Mouse (Mus musculus): ENCODE results near the gene Tusc2. TPM values are rescaled to one million over a fixed set of nuclear protein-coding genes. Genes with fewer than 3 reads are reported as not detected.

Gene Tusc2
- polyA plus RNA-seq (2012; rRNA removed; ENCODE audit: low replicate concordance), result 53.1 and 81.4 TPM in 2 replicates

DNA sequence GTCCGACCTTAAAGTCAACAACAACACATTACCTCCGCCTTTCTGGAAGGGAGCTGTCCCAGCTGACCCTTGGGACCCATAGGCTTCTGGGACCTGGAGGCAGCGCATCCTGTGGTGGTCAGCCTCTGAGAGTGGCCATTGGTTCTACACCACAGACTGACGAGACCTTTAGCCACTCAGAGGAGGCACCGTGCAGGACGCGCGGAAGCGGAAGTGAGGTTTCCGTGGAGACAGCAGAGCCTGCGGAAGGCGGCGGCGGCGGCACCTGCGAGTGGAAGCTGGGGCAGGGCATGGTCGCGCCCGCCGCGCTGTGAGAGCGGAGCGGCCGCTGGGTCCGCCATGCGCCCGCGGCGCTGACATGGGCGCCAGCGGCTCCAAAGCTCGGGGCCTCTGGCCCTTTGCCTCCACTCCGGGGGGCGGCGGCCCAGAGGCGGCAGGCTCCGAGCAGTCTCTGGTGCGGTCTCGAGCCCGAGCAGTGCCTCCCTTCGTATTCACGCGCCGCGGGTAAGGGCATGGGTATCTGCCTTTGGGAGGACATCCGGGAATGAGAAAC, at the start of gene Tusc2:
Tusc2 (plus strand) TSS at position 227 of the 553 bp plus-strand sequence.

DNA sequence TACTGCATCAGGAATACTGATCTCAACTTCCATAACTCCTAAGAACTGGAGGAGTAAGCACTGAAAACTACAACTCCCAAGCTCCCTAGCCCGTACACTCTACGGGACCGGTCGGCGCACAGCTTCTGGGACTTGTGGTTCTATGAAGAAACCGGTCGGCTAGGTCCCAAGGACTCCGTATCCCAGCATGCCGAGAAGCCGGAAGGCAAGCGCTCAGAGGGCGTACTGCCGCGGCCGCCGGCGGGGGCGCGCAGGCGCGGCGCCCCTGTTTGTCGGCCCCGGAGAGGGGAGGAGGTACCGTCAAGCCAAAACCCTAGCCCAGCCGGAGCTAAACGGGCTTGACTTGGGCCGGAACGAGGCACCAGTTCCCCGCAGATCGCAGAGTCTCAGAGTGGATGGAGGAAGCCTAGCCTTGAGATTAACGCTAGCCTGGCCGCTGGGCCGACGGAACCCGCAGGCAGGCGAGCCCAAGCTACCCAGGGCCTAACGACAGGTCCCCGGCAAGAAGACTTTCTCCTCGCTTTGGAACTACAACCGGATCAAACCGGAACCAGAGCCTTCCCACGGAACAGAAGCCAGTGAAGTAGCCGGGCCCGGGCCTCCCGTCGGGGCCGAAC, 29.2 kb upstream of the Tusc2 start, which contains the start of gene Tmem115:
Tmem115 (plus strand) TSS at position 155 of the 617 bp plus-strand sequence.

DNA sequence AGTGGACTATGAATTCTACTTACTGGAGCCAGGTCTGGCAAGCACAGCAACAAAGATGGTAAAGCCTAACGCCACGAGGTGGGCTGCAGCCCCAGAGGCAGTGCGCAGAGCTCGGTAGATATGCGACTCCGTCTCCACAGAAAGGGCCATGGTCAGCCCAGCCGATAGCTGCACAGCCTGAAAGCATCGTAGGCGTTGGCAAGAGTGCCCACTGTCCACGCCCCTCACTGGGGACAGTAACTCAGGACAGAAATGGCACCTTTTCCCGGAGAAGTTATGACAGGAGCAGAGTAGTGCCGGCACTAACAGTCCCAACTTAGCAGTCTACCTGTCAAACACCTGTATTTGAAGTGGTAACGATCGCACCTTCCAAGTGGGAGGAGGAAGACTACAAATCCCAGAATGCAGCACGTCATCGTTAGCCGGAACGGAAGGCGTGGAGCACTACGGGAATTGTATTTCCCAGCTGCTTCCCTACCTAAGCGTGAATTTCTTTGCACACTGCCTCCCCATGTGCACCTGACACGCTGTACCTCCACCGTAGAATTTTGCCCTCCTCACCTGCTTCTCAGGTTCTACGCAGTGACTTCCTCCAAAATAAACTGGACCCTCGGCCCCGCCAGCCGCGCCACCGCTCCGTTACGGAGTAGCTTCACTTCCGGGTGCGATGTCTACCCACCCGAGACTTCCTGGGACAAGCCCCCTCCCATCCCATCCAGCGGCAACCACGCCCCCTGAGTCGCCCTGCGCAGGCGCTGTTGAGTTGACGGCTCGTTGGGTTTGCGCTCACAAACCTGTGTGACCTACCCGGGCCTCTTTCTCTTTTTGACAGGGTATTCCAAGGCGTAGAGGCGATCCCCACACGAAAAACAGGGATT, 21.3 kb upstream of the Tusc2 start, which contains the start of the genes Cyb561d2 and Nprl2:
Cyb561d2 (minus strand) TSS at position 720 of the 878 bp plus-strand sequence.
Nprl2 (plus strand) TSS at position 753 of the 878 bp plus-strand sequence.

DNA sequence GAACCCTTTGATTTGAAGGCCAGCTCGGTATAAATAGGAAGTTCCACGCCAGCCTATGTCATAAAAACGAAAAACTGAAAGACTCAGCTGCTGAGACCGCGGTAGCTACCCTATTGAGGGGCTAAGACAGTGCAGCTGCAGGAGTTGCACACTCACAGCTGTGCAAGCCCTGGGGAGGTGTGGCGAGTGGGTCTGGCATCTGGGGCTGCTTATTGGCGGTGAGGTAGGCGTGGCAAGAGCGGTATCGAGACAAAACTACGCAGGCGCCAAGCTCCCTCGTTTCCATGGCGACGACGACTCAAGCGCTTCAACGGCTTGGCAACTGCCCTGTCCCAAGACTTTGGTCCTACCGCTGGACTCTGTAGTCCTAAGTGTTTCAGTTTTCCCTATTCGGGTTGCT, 16.0 kb upstream of the Tusc2 start, which contains the start of gene Zmynd10:
Zmynd10 (plus strand) TSS at position 273 of the 400 bp plus-strand sequence.

DNA sequence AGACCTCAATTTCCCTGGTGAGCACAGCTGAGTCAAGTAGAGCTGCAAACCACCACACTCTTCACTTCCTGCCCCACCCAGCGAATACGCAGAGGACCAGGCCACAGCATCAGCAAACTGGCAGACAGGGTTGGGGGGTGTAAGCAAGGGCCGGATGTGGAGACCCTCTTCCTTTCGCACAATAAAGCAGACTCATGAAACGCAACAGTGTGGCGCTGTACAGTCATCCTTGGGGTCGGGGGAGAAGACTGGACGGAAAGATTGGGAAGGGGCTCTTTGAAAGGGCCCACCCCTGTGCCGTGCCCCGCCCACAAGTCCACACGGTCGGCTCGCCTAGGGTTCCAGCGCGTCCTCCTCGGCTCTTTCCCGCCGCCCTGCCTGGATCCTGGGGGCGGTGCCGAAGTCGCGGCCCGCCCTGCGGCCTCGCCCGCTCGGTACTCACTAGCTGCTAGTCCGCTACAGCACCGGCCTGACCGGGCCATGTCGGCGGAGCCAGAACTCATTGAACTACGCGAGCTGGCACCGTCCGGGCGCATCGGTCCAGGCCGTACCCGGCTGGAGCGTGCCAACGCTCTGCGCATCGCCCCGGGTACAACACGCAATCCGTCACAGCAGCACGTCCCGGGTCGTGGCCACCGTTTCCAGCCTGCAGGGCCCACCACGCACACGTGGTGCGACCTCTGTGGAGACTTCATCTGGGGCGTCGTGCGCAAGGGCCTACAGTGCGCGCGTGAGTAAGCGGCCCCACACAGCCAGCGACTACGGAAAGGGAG, 11.8 kb upstream of the Tusc2 start, which contains the start of gene Rassf1:
Rassf1 (plus strand) TSS at position 439 of the 773 bp plus-strand sequence.

DNA sequence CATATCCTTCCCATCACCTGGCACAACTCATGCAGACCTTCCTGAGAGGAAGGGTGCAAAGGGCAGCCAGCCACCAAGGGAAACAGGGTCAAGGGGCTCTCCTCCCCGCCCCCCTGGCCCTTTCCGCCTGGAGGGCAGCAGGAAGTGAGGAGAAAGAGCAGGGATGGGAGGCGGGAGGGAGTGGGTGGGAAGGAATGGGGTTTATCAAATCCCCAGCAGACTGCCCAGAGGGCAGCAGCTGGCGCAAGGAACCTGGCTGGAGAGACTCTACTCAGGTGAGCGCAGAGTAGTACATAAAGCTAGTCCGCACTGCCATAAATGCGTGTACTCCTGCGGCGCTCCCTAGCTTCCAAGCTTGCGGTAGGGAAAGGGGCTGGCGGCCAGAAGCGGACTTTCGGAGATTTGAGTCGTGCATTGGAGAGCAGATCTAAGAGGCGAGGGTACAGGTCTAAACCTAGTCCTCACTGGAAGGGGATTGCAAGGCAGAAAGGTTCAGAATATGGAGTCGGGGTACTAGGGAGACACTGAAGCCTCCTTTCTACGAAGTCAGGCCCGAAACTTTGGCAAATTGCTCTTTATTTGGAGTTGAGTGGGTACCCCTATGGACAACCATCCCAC, 4.8 kb downstream of the Tusc2 start, which contains the start of gene Hyal2:
Hyal2 (plus strand) TSS at position 244 of the 618 bp plus-strand sequence.

DNA sequence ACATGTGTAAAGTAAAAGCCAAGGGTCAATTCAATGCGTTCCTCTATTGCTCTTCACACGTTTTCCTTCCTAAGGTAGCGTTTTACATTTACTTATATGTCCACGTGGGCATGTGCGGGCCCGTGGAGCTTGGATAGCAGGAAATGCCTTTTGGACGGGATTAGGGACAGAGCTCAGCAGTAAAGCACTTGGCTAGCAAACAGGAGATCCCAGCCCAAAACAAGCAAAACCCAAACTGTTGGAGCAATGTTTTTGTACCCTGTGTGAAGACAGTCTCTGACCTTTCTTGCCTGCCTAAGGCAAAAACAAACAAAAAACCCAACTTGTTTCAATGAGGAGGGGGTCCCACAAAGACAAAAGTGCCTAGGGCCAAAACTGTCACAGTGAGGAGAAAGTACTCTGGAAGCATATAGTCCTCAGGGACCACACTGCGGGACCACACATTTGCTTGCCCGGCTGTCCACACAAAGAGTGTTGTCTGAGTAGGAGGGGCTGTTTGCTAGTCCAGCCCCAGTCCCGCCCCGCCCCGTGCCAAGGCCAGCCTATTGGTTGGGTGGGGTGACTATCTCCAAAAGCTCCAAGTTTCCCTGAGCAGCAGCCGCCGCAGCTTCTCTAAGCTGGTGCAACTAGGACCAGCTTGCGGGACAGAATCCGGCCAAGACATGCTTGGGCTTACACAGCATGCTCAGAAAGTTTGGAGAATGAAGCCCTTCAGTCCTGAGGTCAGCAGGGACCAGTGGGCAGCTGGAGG, 13.5 kb downstream of the Tusc2 start, which contains the start of gene Hyal1:
Hyal1 (plus strand) TSS at position 571 of the 751 bp plus-strand sequence.

DNA sequence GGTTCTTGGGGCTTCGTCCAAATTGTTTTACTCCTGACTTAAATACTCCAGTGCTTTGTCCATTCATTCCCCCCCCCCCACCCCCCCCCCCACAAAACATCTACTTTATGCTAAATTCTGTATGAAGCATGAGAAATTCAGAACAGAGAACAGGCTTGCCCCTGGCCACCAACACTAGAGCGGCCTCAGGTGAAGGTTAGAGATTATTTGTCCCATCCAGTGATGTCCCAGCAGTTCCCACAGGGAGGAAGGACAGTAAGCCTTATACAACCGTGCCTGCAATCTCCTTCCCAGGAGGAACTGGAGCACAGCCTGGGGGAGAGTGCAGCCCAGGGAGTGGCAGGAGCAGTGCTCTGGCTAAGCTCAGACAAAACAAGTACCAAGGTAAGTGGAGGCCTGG, 15.5 kb downstream of the Tusc2 start, which contains the start of gene Naa80:
Naa80 (plus strand) TSS at position 301 of the 400 bp plus-strand sequence.

DNA sequence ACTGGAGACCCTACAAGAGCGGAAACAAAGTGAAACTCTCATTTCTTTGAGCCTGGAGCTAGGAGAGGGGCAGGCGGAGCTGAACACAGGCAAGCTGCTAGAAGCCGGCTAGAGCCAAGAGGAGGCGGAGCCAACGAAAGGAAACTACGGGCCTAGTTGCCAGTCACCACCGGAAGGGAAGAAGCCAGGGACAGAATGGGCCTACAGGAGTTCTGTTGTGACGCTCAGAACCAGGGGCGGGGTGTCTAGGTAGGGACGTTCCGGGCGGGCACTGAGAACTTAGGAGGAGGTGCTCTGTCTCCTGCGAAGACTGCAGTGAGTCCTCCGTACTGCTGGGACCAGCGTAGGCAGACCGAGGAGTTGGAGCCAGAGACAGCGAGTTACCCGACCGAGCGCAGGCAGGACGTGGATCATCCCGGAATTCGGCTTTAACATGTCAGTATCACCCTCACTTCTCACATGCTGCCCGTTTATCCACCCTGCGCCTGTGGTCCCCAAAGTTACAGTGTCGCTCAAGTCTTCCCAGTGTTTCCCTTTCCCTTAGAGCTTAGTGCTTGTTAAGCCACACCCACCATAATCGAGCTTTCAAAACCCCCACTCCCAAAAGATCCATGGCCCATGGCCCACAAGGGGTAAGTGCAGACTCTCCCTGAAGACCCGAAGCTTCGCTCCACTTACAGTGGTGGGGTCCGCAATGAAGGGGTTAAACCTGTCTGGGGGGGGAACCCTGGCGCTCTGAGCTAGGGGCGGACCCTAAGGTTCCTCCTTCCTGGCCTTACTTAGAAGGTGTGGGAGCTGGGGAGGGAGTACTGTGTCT, 17.7 kb downstream of the Tusc2 start, which contains the start of gene Hyal3:
Hyal3 (plus strand) TSS at position 318 of the 817 bp plus-strand sequence.

DNA sequence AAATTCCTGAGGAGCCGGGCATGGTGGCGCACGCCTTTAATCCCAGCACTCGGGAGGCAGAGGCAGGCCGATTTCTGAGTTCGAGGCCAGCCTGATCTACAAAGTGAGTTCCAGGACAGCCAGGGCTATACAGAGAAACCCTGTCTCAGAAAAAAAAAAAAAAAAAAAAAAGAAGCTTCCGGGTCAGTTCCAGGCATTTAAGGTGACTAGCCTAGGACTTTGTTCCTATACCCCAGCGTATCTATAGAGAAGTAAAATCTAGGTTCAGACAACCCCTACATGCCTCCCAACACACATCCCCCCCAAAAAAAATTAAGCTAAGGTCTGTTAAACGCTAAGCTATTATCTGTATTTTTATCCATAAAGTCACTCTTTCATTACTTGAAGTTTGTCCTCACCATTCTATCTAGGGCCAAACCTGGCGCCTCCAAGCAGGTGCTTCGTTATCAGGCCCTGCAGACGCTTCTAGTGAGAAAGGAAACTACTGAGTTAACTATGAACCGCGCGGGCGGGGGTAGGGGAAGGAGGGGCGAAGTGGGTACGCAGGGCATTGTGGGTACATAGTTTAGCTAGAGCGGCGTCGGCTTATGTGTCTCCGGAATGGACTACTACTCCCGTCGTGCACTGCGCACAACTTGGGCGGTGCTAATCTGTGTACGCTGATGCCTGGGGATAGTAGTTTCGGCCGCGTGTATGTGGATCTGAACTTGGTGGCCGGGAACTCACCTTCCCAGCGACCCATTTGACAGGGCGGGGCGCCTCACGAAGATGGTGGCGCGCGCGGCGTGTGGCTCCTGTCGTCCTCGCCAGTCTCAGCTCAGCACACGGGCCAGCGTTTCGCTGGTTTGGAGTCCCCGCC, 24.1 kb downstream of the Tusc2 start, which contains the start of gene Ifrd2:
Ifrd2 (plus strand) TSS at position 669 of the 859 bp plus-strand sequence.

DNA sequence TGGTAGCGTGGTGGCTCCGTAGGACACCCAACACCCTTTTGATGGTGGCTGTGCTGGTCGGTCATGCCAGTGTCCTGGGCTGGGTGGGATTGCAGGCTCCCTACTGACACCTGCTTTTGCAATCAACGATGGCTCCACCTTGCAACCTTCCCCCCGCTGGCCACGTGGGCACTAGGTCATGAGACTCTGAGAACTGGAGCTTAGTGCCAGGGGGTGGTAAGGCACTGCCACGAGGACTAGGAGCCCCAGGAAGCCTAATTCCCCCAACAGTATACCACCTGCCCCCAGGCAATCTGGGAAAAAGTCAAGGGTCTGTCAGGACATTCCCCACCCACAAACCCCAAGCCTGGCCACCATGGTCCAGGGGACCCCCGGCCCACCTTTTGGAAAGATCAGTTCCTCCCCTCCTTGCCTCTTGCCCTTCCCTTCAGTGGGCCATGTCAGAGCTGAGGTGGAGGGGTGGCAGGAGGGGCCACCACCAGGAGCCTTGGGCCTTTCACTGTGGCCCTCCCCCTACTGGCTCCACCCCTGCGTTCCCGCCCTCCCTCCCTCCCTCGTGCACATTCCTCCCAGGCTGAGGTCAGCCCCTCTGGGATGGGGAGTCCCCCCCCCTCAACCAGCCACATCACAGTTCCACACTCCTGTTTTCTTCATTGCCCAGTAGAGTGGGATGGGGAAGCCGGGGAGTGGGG, 45.8 kb downstream of the Tusc2 start, which contains the start of gene Sema3b:
Sema3b (minus strand) TSS at position 489 of the 692 bp plus-strand sequence.

Other genes starting within 250 kb of the Tusc2 start
- gene Hemk1, start 224.9 kb upstream of the Tusc2 start, polyA plus RNA-seq (2012; rRNA removed; ENCODE audit: low replicate concordance), result 10.8 and 16.9 TPM in 2 replicates
- gene 6430571L13Rik, start 222.7 kb upstream of the Tusc2 start, polyA plus RNA-seq (2012; rRNA removed; ENCODE audit: low replicate concordance), result 0.11 and 0.16 TPM in 2 replicates
- gene Cacna2d2, start 163.6 kb upstream of the Tusc2 start, polyA plus RNA-seq (2012; rRNA removed; ENCODE audit: low replicate concordance), result 1.6 and 3.4 TPM in 2 replicates
- 50.7 and 60.9 TPM in 2 replicates for gene Tmem115, start 29.3 kb upstream of the Tusc2 start, polyA plus RNA-seq (2012; rRNA removed; ENCODE audit: low replicate concordance)
- 41.2 and 51.5 TPM in 2 replicates for gene Cyb561d2, start 21.1 kb upstream of the Tusc2 start, polyA plus RNA-seq (2012; rRNA removed; ENCODE audit: low replicate concordance)
- gene Nprl2, start 21.0 kb upstream of the Tusc2 start, polyA plus RNA-seq (2012; rRNA removed; ENCODE audit: low replicate concordance), result 15.2 and 20.7 TPM in 2 replicates
- gene Zmynd10, start 16.0 kb upstream of the Tusc2 start, polyA plus RNA-seq (2012; rRNA removed; ENCODE audit: low replicate concordance), result 0.21 and 0.83 TPM in 2 replicates
- 10.1 and 16.1 TPM in 2 replicates for gene Rassf1, start 11.7 kb upstream of the Tusc2 start, polyA plus RNA-seq (2012; rRNA removed; ENCODE audit: low replicate concordance)
- gene Hyal2, start 4.7 kb downstream of the Tusc2 start, polyA plus RNA-seq (2012; rRNA removed; ENCODE audit: low replicate concordance), result 125 and 220 TPM in 2 replicates
- 1.8 and 2.0 TPM in 2 replicates for gene Hyal1, start 13.7 kb downstream of the Tusc2 start, polyA plus RNA-seq (2012; rRNA removed; ENCODE audit: low replicate concordance)
- 56.4 and 67.1 TPM in 2 replicates for gene Naa80, start 15.6 kb downstream of the Tusc2 start, polyA plus RNA-seq (2012; rRNA removed; ENCODE audit: low replicate concordance)
- gene Hyal3, start 17.6 kb downstream of the Tusc2 start, polyA plus RNA-seq (2012; rRNA removed; ENCODE audit: low replicate concordance), result 0.25 and 1.0 TPM in 2 replicates
- gene Ifrd2, start 24.4 kb downstream of the Tusc2 start, polyA plus RNA-seq (2012; rRNA removed; ENCODE audit: low replicate concordance), result 66.8 and 74.2 TPM in 2 replicates
- 61.0 and 63.0 TPM in 2 replicates for gene Sema3b, start 46.0 kb downstream of the Tusc2 start, polyA plus RNA-seq (2012; rRNA removed; ENCODE audit: low replicate concordance)
- 278 and 384 TPM in 2 replicates for gene Gnai2, start 72.1 kb downstream of the Tusc2 start, polyA plus RNA-seq (2012; rRNA removed; ENCODE audit: low replicate concordance)
- 0.53 and 18.3 TPM in 2 replicates for gene Slc38a3, start 106.3 kb downstream of the Tusc2 start, polyA plus RNA-seq (2012; rRNA removed; ENCODE audit: low replicate concordance)
- 0.13 and 0.20 TPM in 2 replicates for gene Gnat1, start 116.5 kb downstream of the Tusc2 start, polyA plus RNA-seq (2012; rRNA removed; ENCODE audit: low replicate concordance)
- gene Sema3f, start 147.2 kb downstream of the Tusc2 start, polyA plus RNA-seq (2012; rRNA removed; ENCODE audit: low replicate concordance), result 23.2 and 38.4 TPM in 2 replicates
- gene Rbm5, start 207.7 kb downstream of the Tusc2 start, polyA plus RNA-seq (2012; rRNA removed; ENCODE audit: low replicate concordance), result 30.5 and 42.0 TPM in 2 replicates